26 mouse cellular contexts compared by ENCODE assay signal in the genomic region with DNA sequence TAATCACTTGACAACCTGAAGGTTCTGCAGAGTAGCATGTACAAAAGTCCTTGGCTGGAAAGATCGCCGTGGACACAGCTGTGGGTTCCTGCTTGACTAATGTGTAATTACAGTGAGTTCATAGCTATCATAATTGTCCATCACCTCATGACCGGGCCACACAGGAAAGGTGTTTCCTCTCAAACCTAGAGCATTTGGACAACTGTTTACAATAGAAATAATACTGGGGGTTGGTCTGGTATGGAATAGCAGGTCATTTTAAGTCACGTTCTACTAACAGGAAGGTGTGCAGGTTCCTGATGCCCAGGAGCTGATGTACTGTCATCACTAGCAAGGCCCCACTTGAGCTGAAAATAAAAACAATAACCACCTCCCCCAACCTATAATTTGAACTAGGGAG.
"Had no signal": no experiment of that assay in that cellular context is flagged by ENCODE, and none has a peak within 500 bp of the region (broad histone marks: within the 10 kb centered on the region; RNA-seq: fewer than 3 reads in every experiment).

No protein-coding gene starts in this region.

- H3K4me2 ChIP-seq: heart, embryonic 12.5 days; hindbrain, embryonic 12.5 days; hindbrain, embryonic 14.5 days; intestine, embryonic 15.5 days; kidney, embryonic 15.5 days; limb, embryonic 12.5 days had no signal

- H3K4me1 ChIP-seq: heart, embryonic 10.5 days; heart, embryonic 12.5 days; hindbrain, embryonic 10.5 days; hindbrain, embryonic 12.5 days; intestine, embryonic 15.5 days; kidney, embryonic 15.5 days; limb, embryonic 12.5 days had no signal

- H3K27me3 ChIP-seq: heart, embryonic 12.5 days; hindbrain, embryonic 12.5 days; intestine, embryonic 15.5 days; kidney, embryonic 15.5 days; limb, embryonic 12.5 days had no signal

- H3K36me3 ChIP-seq: heart, embryonic 10.5 days; heart, embryonic 12.5 days; hindbrain, embryonic 10.5 days; hindbrain, embryonic 12.5 days; intestine, embryonic 15.5 days; kidney, embryonic 15.5 days; limb, embryonic 10.5 days; limb, embryonic 12.5 days had no signal

- H3K27ac ChIP-seq: gastrocnemius, adult 2 months; heart, embryonic 10.5 days; hindbrain, embryonic 10.5 days; hindbrain, embryonic 12.5 days; hindbrain, embryonic 14.5 days; intestine, embryonic 15.5 days; kidney, embryonic 15.5 days; kidney, postnatal 0 days; layer of hippocampus, adult 2 months; left cerebral cortex, adult 2 months; limb, embryonic 10.5 days; limb, embryonic 12.5 days had no signal

- H3K9ac ChIP-seq: heart, embryonic 12.5 days; hindbrain, embryonic 12.5 days; hindbrain, embryonic 14.5 days; intestine, embryonic 15.5 days; kidney, embryonic 15.5 days; limb, embryonic 12.5 days had no signal

- ATAC-seq: forebrain, embryonic 16.5 days; hindbrain, embryonic 16.5 days; inflammation-experienced regulatory T-cells, adult 6 months; intestine, embryonic 15.5 days; intestine, postnatal 0 days had no signal

- H3K9me3 ChIP-seq: heart, embryonic 10.5 days; heart, embryonic 12.5 days; hindbrain, embryonic 10.5 days; hindbrain, embryonic 12.5 days; intestine, embryonic 15.5 days; kidney, embryonic 15.5 days; limb, embryonic 10.5 days; limb, embryonic 12.5 days had no signal

- DNase-seq: gastrocnemius, adult 2 months; gastrocnemius, postnatal 10 days; gastrocnemius, postnatal 25 days; heart, adult 18-20 months; heart, postnatal 10 days; heart, postnatal 4 days; kidney, adult 8-10 months; kidney, postnatal 25 days; kidney, postnatal 4 days; liver had no signal

- H3K4me3 ChIP-seq: gastrocnemius, adult 2 months; heart, embryonic 10.5 days; heart, embryonic 12.5 days; hindbrain, embryonic 10.5 days; hindbrain, embryonic 12.5 days; intestine, embryonic 15.5 days; kidney, embryonic 15.5 days; layer of hippocampus, adult 2 months; left cerebral cortex, adult 2 months; limb, embryonic 10.5 days; limb, embryonic 12.5 days had no signal
